Mouse (Mus musculus) megakaryocyte, adult 5-6 weeks (primary cell): ENCODE results near the gene Slc10a4. TPM values are rescaled to one million over a fixed set of nuclear protein-coding genes. Genes with fewer than 3 reads are reported as not detected.

Experiments
- ATAC-seq: 2 replicates; pipeline ENCODE4 v1.8.0; 2016; ENCODE audit warnings: mild to moderate bottlenecking, inconsistent platforms; ENCODE audit not compliant: poor library complexity, severe bottlenecking
- total RNA-seq, 2 experiments: library from RNA; stranded (forward) in 1 of 2; stranded (reverse) in 1 of 2; fragments of 153-499, 151-499 nt in 1 of 2; fragments of 221-1000, 200-1000 nt in 1 of 2; gene quantifications; 2 replicates each; pipeline versions ENCODE4 v1.2.3 to v1.2.4; 2015 to 2017

The Slc10a4 gene
- total RNA-seq, 2 experiments from 2014 or later = not detected

GRCm38 (mm10) chr5:73013611-73014287 lies 7.1 kb downstream of the Slc10a4 start:
- peak; percentile 54 for ATAC-seq

- no peak for ATAC-seq
Measured at GRCm38 (mm10) chr5:73014745-73015144, 8.1 kb downstream of the Slc10a4 start.

DNA sequence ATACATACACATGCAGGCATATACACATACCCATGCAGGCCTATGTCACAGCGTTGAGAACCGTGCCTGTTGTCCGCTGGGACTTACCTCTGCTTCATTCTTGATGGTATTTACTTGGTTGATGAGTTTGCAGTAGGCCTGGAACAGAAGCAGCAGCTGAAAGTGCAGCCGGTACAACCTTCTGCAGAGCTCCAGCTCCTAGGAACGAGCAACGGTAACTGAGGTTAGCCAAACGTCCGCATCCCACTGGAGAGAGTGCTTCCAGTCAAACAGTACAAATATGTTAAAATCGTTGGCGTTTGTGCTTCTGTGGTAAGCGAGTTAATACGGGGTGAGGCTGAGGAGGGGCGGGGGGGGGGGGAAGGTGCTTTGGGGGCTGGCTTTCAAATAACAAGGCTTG lies 17.1 kb downstream of the Slc10a4 start:
- ATAC-seq = no peak

GRCm38 (mm10) chr5:73028646-73029045 lies 22.0 kb downstream of the Slc10a4 start:
- ATAC-seq = no peak

DNA sequence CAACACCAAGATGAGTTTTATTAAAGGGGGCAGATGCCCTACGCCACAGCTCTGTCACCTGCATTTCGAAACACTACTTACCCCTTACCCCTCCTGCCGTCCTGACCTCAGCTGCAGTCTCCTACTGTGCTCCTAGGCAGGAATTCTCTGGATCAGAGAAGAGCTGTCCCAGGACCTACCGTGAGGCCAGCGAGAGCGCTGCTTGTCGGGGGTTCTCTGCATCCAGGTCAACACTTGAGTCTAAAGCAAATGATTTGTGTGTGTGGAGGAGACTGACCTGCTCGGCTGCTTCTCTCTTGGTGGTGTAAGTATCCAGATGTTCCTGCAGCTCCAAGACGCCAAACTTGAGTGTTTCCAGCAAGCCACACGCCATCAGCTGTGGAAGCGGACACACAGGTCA lies 25.8 kb downstream of the Slc10a4 start:
- ATAC-seq = no peak

DNA sequence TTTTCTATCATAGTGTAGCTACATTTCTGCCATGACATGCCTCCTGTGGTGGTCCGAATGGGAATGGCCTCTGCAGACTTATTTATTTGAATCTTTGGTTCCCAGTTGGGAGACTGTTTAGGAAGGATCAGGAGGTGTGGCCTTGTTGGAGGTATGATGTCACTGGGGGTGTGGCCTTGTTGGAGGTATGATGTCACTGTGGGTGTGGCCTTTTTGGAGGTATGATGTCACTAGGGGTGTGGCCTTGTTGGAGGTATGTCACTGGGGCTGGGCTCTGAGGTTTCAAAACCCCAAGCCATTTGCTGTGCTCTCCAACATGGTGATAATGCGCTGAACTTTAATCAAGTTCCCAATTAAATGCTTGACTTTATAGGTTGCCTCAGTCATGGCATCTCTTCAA lies 37.4 kb downstream of the Slc10a4 start:
- ATAC-seq = no peak

- no peak for ATAC-seq
Measured at GRCm38 (mm10) chr5:73047651-73048245, 41.1 kb downstream of the Slc10a4 start.

- ATAC-seq = no peak
Measured at GRCm38 (mm10) chr5:73053933-73054332, 47.2 kb downstream of the Slc10a4 start.

DNA sequence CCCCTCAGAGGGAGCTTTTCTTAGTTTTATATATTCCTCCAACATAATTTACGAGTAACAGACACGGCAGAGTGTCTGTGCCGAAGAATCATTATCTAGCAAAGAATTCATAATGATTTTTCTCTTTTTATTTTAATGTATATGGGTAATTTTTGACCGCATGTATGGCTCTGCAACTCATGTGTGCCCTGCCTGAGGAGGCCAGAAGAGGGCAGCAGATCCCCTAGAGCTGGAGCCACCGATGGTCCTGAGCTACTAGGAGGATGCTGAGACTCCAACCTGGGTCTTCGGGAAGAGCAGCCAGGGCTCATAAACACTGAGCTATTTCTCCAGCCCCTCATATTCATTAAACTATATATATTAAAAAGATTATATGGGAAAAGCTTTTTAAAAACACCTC lies 49.8 kb downstream of the Slc10a4 start:
- no peak for ATAC-seq

- no peak for ATAC-seq
Measured at GRCm38 (mm10) chr5:73056937-73057336, 50.3 kb downstream of the Slc10a4 start.

- ATAC-seq = no peak
Measured at GRCm38 (mm10) chr5:73061506-73062155, 54.9 kb downstream of the Slc10a4 start.

Other genes with a start within 250 kb of the Slc10a4 start
- 33.4 and 38.9 TPM in 2 replicates for gene Tec, start 138.4 kb upstream of the Slc10a4 start, total RNA-seq (2015)
- gene Tec, start 138.4 kb upstream of the Slc10a4 start, total RNA-seq (2017) = 56.6 and 64.5 TPM in 2 replicates
- gene Slain2, start 92.6 kb upstream of the Slc10a4 start, total RNA-seq (2015) = 61.0 and 75.2 TPM in 2 replicates
- gene Slain2, start 92.6 kb upstream of the Slc10a4 start, total RNA-seq (2017) = 70.6 and 73.8 TPM in 2 replicates
- gene Gm10135, start 32.2 kb upstream of the Slc10a4 start, total RNA-seq (2015) = not detected in 2 replicates
- gene Gm10135, start 32.2 kb upstream of the Slc10a4 start, total RNA-seq (2017) = 5.1 TPM in 1 of 2 replicates, not detected in the other
- 56.7 and 59.1 TPM in 2 replicates for gene Fryl, start 249.7 kb downstream of the Slc10a4 start, total RNA-seq (2015)
- gene Fryl, start 249.7 kb downstream of the Slc10a4 start, total RNA-seq (2017) = 79.8 and 80.9 TPM in 2 replicates